Comparison of ENCODE assay signal across 14 mouse cellular contexts in genomic region chr5:112773429-112773828, GRCm38 (mm10).
"Had no signal": no experiment of that assay in that cellular context is flagged by ENCODE, and none has a peak within 500 bp of the region (broad histone marks: within the 10 kb centered on the region; RNA-seq: fewer than 3 reads in every experiment).

No protein-coding gene starts in this region.

- H3K4me1 ChIP-seq: limb, embryonic 15.5 days; liver, embryonic 12.5 days; megakaryocyte, embryonic 14.5 days had no signal

- H3K27me3 ChIP-seq: limb, embryonic 15.5 days; megakaryocyte, embryonic 14.5 days; neural tube, embryonic 15.5 days had no signal

- H3K4me2 ChIP-seq: limb, embryonic 15.5 days; liver, embryonic 12.5 days; lung, embryonic 14.5 days; neural tube, embryonic 15.5 days had no signal

- H3K9me3 ChIP-seq: limb, embryonic 15.5 days; liver, embryonic 12.5 days; neural tube, embryonic 15.5 days had no signal

- H3K4me3 ChIP-seq: limb, embryonic 15.5 days; liver, embryonic 12.5 days; megakaryocyte, embryonic 14.5 days; myocyte; neural tube, embryonic 15.5 days had no signal

- H3K9ac ChIP-seq: limb, embryonic 15.5 days; liver, embryonic 12.5 days; lung, embryonic 14.5 days; neural tube, embryonic 15.5 days had no signal

- H3K36me3 ChIP-seq: limb, embryonic 15.5 days; liver, embryonic 12.5 days; neural tube, embryonic 15.5 days had no signal

- DNase-seq: kidney, adult 18-20 months; kidney, postnatal 14 days; layer of hippocampus, postnatal 36 days; lung, embryonic 14.5 days; lung, postnatal 10 days; right cerebral cortex, adult 18-20 months; right cerebral cortex, postnatal 25 days; thymus, postnatal 36 days had no signal

- H3K27ac ChIP-seq: limb, embryonic 15.5 days; liver, embryonic 12.5 days; macrophage; neural tube, embryonic 15.5 days had no signal

- ATAC-seq: liver, embryonic 12.5 days had no signal
